Mouse (Mus musculus) neural tube, embryonic 12.5 days (tissue): ENCODE measurements around the gene Itgb1bp1. TPM values are rescaled to one million over a fixed set of nuclear protein-coding genes. Genes with fewer than 3 reads are reported as not detected.

Source experiments
- ATAC-seq: fragments of 200-750 bp; cut with Nextera tagmentation; 2 replicates; pipeline ENCODE4 v1.8.0; 2017; ENCODE audit warnings: low read depth, mild to moderate bottlenecking, moderate TSS enrichment, moderate library complexity; ENCODE audit not compliant: low FRiP score
- H3K27ac ChIP-seq: fragments of 300-500 bp; sonication (generic); 2 replicates; pipeline ENCODE4 v1.5.1; 2016
- H3K27me3 ChIP-seq: fragments of 300-500 bp; sonication (generic); replicated peaks from 2 replicates; pipeline ENCODE4 v1.6.1; 2016; ENCODE audit warnings: mild to moderate bottlenecking
- H3K36me3 ChIP-seq: fragments of 300-500 bp; sonication (generic); 2 replicates; pipeline ENCODE4 v1.6.1; 2016; ENCODE audit warnings: mild to moderate bottlenecking
- H3K4me1 ChIP-seq: fragments of 300-500 bp; sonication (generic); 2 replicates; pipeline ENCODE4 v1.6.1; 2016
- H3K4me2 ChIP-seq: fragments of 300-500 bp; sonication (generic); replicated peaks from 2 replicates; pipeline ENCODE4 v1.6.1; 2016; ENCODE audit warnings: mild to moderate bottlenecking
- H3K4me3 ChIP-seq: fragments of 300-500 bp; sonication (generic); 2 replicates; pipeline ENCODE4 v1.5.1; 2016
- H3K9ac ChIP-seq: fragments of 300-500 bp; sonication (generic); 2 replicates; pipeline ENCODE4 v1.6.1; 2016; ENCODE audit warnings: mild to moderate bottlenecking
- H3K9me3 ChIP-seq: fragments of 300-500 bp; sonication (generic); 2 replicates; pipeline ENCODE4 v1.6.1; 2016; ENCODE audit warnings: mild to moderate bottlenecking
- WGBS: fragments of 180-500 bp; shearing (Covaris S2); methylation state at CpG from one replicate; pipeline ENCODE4 v1.1.7; 2016; 5-methylcytosine and 5-hydroxymethylcytosine counted together
- polyA plus RNA-seq: library from polyadenylated mRNA; unstranded; fragments of >200 nt; fragmentation: Nextera tagmentation; extraction: Ambion mirVana; gene quantifications from 2 replicates; pipeline ENCODE4 v1.2.1, GENCODE M21; 2016

The Itgb1bp1 gene
- polyA plus RNA-seq, 1 experiment from 2014 or later = 42.6 TPM

DNA sequence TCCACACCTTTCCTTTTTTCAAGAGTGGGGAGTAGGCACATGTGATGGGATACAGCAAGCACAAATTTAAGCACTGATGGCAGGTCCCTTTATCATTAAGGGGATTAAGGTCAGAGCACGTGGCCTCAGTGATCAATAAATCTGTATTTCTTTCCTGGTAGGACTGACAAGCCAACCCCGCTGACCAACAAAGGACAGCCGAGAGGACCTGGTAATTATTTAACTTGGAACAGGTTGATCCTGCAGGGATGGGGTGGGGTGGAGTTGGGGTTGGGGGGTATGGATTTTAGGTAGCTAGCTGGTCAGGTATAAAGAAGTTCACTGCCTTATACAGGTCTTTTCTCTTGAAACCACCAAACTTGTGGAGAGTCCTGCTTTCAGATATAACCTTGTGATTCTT is 21.1 kb downstream of the Itgb1bp1 start:
- no peak overlapping the region for H3K4me2 ChIP-seq
- H3K36me3 ChIP-seq = peaks cover 72% of the 10 kb centered on the region
- H3K9ac ChIP-seq = no peak overlapping the region
- H3K4me1 ChIP-seq = no peaks in the 10 kb centered on the region
- H3K27me3 ChIP-seq = no peaks in the 10 kb centered on the region
- no peak overlapping the region for H3K27ac ChIP-seq
- no peak overlapping the region for H3K4me3 ChIP-seq
- no peak for ATAC-seq
- WGBS = 78% methylated on average over 3 of the region's 3 CpGs
- H3K9me3 ChIP-seq = no peaks in the 10 kb centered on the region

DNA sequence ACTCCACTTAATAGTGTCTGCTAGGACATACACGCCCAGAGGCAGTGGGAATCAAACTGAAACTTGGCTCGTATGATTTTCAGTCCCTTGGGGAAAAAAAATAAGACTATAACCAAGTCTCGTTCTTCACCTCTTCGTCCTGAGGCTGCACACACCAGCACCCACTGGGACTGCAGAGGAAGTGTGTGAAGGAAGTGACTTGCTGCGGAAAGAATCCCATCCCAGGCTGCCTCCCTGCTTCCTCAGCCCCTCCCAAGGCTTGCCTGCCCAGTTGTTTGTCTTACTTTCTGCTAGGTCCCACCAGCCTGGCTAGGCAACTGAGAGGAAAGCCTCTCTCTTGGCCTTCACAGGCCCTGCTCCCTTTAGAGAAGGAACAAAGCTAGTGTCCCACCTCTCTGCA is 21.8 kb downstream of the Itgb1bp1 start:
- Histone ChIP-seq H3K27me3 (no peaks in the 10 kb centered on the region), H3K4me1 (no peaks in the 10 kb centered on the region), H3K4me2 (no peak overlapping the region), H3K9me3 (no peaks in the 10 kb centered on the region), H3K9ac (no peak overlapping the region), H3K27ac (no peak overlapping the region), H3K36me3 (peaks cover 76% of the 10 kb centered on the region), H3K4me3 (no peak overlapping the region)
- 82% methylated on average over 5 of the region's 5 CpGs for WGBS
- no peak for ATAC-seq

DNA sequence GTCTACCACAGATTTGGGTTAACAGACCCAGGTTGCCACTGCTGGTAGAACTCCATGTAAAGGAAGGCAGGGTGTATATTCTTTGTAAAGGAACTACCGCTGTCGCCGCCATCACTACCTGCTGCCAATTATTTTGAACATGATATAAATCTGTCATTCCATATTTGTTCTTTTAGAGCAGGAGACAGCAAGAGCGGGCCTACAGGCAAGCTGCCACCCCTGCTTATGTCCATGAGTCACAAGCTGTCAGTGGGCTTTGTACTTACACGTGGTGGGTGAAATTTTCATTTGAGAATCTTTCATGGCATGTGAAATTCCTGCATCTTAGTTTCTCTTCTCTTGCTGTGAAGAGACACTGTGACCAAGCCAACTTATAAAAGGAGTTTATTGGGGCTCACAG is 22.8 kb downstream of the Itgb1bp1 start:
- Histone ChIP-seq H3K4me3 (no peak overlapping the region), H3K4me2 (no peak overlapping the region), H3K27ac (no peak overlapping the region), H3K27me3 (no peaks in the 10 kb centered on the region), H3K9me3 (no peaks in the 10 kb centered on the region), H3K4me1 (no peaks in the 10 kb centered on the region), H3K36me3 (peaks cover 77% of the 10 kb centered on the region), H3K9ac (no peak overlapping the region)
- ATAC-seq = no peak
- 92% methylated on average over 5 of the region's 5 CpGs for WGBS

DNA sequence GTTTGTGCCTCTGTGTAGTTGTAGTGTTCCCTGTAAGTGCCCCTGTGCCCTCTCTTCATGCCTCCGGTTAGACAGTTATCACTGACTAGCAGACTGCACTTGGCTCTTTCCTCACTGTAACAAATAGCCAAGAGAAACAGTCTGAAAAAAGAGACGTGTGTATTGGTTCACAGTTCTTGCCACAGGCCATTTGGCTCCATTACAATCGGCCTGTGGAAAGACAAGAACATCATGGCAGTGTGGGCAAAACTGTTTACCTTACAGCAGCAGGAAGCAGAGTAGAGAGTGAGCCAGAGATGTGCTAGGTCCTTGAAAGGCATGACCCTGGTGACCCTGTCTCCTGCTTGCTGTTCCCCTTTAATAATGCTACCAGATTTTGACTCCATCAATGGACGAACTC is 24.6 kb downstream of the Itgb1bp1 start:
- Histone ChIP-seq H3K27ac (no peak overlapping the region), H3K4me3 (no peak overlapping the region), H3K9ac (no peak overlapping the region), H3K4me2 (no peak overlapping the region), H3K9me3 (no peaks in the 10 kb centered on the region), H3K36me3 (peaks cover 87% of the 10 kb centered on the region), H3K4me1 (no peaks in the 10 kb centered on the region), H3K27me3 (no peaks in the 10 kb centered on the region)
- no peak for ATAC-seq
- 86% methylated on average over 4 of the region's 4 CpGs for WGBS

DNA sequence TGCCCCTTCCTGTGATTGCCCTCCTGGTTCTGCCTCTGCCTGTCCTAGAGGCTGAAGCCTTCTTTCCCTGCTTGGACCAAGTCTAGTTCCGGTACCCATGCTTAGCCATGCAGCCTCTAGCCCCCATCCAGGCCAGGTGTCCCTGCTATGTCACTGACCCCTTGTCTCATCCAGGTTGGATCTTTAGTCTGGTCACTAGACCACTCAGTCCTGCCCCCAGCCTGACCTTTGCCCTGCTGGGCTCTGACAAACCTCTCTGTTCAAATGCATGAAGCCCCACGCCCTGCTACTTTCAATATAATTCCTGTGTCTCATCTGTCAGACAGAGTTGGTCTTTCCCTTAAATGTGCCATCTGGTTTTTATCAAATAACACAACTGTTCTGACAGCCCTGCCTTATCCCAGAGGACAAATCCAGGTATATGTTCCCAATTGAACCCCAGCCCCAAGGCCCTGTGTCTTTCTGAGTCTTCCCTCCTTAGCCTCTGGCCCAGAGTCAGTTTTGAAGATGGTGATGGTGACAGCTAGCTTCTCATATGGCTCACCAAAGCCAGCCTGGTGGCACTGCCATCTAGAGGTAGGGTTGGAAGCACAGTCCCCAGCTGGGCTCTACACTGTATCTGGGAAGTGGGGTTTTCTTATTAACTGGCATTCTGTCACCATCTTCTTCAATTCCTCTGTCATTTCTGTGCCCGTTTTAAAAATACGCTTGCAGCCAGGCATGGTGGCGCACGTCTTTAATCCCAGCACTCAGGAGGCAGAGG is 25.4 kb downstream of the Itgb1bp1 start:
- Histone ChIP-seq H3K27ac (no peak overlapping the region), H3K4me3 (no peak overlapping the region), H3K4me2 (no peak overlapping the region), H3K9me3 (no peaks in the 10 kb centered on the region), H3K4me1 (no peaks in the 10 kb centered on the region), H3K9ac (no peak overlapping the region), H3K27me3 (no peaks in the 10 kb centered on the region), H3K36me3 (peaks cover 86% of the 10 kb centered on the region)
- 95% methylated on average over 6 of the region's 6 CpGs for WGBS
- no peak for ATAC-seq

DNA sequence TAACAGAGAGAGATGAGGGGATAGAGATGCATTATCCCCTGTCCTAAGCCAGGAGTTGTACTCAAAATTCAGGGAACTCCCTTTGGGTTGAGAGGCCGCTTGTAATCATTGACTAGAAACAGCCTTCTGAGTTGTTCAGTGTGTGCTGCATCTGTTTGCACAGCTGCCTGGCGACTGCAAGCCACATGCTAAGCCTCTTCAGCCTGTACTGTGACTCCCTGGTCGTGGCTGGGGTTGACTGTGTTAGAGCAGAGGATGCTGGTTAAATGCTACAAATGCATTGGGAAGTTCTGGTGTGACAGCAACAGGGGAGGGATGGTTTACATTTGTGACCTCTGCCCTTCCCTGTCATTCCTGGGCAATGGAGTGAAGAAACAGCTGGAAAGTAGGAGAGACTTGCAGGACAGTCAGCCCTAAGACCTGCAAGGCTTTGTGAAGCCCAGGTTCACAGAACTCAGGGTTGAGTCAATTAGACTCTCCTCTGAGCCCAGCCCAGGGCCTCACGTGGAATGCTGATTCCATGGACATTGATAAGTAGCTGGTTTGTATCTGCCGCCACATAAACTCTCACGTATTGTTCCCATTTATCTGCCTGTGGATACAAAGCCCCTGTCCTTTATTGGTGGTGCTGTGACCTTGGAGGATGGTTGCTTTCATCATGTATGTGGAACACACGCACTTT is 38.2 kb downstream of the Itgb1bp1 start:
- Histone ChIP-seq H3K9me3 (no peaks in the 10 kb centered on the region), H3K9ac (no peak overlapping the region), H3K27me3 (no peaks in the 10 kb centered on the region), H3K4me3 (no peak overlapping the region), H3K36me3 (peaks cover 90% of the 10 kb centered on the region), H3K4me1 (no peaks in the 10 kb centered on the region), H3K4me2 (no peak overlapping the region), H3K27ac (no peak overlapping the region)
- ATAC-seq = no peak
- 76% methylated on average over 7 of the region's 7 CpGs for WGBS

DNA sequence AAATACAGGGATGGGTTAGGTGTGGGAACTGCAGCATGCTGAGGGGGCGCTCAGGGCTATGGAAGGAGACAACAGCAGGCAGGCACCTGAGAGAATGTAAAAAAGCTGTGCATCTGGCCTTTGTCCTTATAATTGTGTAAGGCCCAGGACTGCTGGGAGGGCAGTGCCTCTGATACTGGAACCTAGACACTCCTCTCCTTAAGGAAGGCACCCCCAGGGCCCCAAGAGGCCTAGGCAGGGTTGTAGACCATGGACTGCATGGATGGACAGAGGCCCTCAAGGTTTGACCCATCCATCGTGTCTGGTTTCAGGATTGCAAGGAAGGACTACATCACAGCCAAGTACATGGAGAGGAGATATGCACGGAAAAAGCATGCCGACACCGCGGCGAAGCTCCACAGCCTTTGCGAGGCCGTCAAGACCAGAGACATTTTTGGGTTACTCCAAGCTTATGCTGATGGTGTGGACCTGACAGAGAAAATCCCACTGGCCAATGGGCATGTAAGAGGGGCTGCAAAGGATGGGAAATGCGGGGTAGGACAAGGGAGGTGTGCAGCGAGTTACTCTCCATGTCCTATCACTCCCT is 41.6 kb downstream of the Itgb1bp1 start:
- Histone ChIP-seq H3K4me3 (no peak overlapping the region), H3K4me1 (no peaks in the 10 kb centered on the region), H3K27me3 (no peaks in the 10 kb centered on the region), H3K36me3 (peaks cover 77% of the 10 kb centered on the region), H3K9ac (no peak overlapping the region), H3K27ac (no peak overlapping the region), H3K9me3 (no peaks in the 10 kb centered on the region), H3K4me2 (no peak overlapping the region)
- 96% methylated on average over 11 of the region's 11 CpGs for WGBS
- ATAC-seq = no peak

DNA sequence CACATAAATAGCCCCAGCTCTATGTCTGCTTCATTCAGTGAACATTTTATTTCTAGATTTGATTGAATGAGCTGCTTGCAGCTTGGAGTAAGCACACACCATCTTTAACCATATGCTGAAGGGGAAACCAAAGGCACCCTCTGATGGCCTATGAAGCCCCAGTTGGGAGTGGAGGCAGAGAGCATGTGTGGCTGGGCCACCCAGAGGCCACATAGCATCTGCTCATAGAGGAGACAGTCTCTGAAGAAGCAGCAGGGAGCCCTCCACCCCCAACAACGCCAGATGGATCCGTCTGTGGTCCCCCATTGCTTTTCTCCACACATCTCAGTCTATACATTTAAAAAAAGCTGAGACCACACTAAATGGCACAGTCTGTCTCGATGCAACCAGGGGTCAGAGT is 44.1 kb downstream of the Itgb1bp1 start:
- H3K9ac ChIP-seq = no peak overlapping the region
- 43% methylated on average over 3 of the region's 3 CpGs for WGBS
- no peak overlapping the region for H3K4me2 ChIP-seq
- no peaks in the 10 kb centered on the region for H3K27me3 ChIP-seq
- peak; percentile 39; the same call in 1 of the 2 replicates for ATAC-seq
- peaks cover 80% of the 10 kb centered on the region for H3K36me3 ChIP-seq
- H3K4me1 ChIP-seq = no peaks in the 10 kb centered on the region
- H3K4me3 ChIP-seq = no peak overlapping the region
- no peak overlapping the region for H3K27ac ChIP-seq
- H3K9me3 ChIP-seq = no peaks in the 10 kb centered on the region

DNA sequence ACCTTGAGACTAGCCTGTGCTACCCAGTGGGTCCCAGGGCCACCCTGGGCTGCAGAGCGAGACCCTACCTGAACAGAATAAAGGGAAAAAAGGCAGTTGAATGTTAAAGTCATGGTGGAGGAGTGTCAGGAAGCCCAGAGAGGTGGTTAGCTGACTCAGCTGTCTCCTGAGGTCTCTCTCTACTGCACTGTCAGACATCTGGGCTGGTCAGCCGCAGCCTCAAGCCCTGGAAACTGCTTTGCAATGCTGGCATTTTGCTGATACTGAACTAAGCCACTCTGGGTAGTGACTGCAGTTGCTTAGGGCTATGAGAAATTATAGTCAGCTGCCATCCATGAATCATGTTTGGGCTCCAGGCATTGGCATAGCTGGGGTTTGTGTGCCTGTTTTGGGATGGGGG is 51.5 kb downstream of the Itgb1bp1 start:
- H3K4me3 ChIP-seq = no peak overlapping the region
- no peak overlapping the region for H3K27ac ChIP-seq
- no peak overlapping the region for H3K9ac ChIP-seq
- peaks cover 75% of the 10 kb centered on the region for H3K36me3 ChIP-seq
- 90% methylated on average over 2 of the region's 2 CpGs for WGBS
- no peaks in the 10 kb centered on the region for H3K4me1 ChIP-seq
- no peak for ATAC-seq
- H3K9me3 ChIP-seq = no peaks in the 10 kb centered on the region
- no peak overlapping the region for H3K4me2 ChIP-seq
- no peaks in the 10 kb centered on the region for H3K27me3 ChIP-seq

DNA sequence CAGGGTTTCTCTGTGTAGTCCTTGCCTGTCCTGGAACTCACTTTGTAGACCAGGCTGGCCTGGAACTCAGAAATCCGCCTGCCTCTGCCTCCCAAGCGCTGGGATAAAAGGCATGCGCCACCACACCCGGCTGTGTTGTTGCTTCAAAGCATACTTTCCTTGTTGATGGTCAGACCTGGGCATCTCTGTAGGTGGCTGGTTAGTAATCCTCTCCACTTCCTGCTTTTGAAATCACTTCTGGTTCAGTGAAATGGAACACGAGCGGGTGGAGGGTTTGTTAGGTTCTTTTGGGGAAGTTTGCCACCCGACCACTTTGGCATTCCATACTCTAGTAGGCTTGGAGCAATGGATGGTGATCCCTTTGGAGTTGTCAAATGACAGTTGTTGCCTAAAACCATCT is 52.4 kb downstream of the Itgb1bp1 start:
- Histone ChIP-seq H3K27me3 (no peaks in the 10 kb centered on the region), H3K4me2 (no peak overlapping the region), H3K4me3 (no peak overlapping the region), H3K9ac (no peak overlapping the region), H3K9me3 (no peaks in the 10 kb centered on the region), H3K4me1 (no peaks in the 10 kb centered on the region), H3K36me3 (peaks cover 72% of the 10 kb centered on the region), H3K27ac (no peak overlapping the region)
- WGBS = 91% methylated on average over 7 of the region's 7 CpGs
- no peak for ATAC-seq

DNA sequence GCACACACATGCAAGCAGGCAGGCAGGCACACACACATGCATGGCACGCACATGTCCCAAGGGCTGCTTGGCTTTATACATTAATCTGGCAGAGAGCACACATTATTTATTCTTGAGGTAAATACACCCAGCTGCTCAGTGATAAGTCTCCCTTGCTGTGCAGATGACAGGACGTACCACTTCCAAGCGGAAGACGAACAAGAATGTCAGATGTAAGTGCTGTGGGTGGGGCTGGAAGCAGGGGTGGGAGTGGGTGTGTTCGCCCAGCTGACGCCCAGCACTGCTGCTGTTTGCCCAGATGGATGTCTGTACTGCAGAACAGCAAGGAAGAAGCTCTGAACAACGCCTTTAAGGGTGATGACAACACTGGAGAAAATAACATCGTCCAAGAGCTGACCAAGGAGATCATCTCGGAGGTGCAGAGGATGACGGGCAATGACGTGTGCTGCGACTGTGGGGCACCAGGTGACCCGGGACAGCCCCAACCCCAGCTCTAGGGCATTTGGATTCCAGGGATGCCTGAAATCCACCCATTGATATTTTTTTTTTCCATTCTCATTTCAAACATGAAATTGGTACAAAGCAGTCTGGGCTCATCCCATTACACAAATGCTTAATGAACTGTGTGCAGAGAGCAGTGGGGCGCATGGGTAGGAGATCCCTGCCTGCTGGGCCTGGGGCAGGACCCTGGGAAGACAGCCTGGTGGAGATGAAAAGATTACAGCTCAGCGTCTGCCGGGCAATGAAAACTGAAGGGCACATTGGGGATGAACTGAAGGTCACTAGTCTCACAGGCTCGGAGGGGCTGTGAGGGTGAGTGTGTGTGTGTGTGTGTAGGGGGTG is 56.8 kb downstream of the Itgb1bp1 start:
- Histone ChIP-seq H3K4me2 (no peak overlapping the region), H3K27ac (no peak overlapping the region), H3K9me3 (no peaks in the 10 kb centered on the region), H3K36me3 (peaks cover 38% of the 10 kb centered on the region), H3K4me3 (no peak overlapping the region), H3K4me1 (no peaks in the 10 kb centered on the region), H3K27me3 (no peaks in the 10 kb centered on the region), H3K9ac (no peak overlapping the region)
- no peak for ATAC-seq
- 76% methylated on average over 17 of the region's 17 CpGs for WGBS

DNA sequence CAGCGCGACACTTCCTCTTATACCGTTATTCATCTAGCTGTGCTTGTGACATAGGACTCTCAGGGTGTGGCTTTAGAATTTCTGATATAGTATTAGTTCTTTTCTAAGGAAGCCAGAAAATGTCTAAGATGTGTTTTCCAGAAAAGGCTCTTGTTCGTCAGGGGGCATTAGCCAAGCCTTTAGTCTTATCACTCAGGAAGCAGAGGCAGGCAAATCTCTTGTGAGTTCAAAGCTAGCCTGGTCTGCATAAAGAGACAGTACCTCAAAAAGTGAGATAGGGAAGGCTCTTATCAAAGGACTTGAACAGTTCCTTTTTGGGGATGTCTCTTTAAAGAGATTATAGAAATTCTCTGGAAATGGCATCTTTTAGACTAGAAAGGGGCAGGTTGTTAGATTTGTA is 57.4 kb downstream of the Itgb1bp1 start:
- no peak overlapping the region for H3K27ac ChIP-seq
- no peaks in the 10 kb centered on the region for H3K27me3 ChIP-seq
- ATAC-seq = no peak
- H3K4me1 ChIP-seq = no peaks in the 10 kb centered on the region
- no peaks in the 10 kb centered on the region for H3K9me3 ChIP-seq
- H3K9ac ChIP-seq = no peak overlapping the region
- H3K4me2 ChIP-seq = no peak overlapping the region
- peaks cover 36% of the 10 kb centered on the region for H3K36me3 ChIP-seq
- 95% methylated on average over 4 of the region's 4 CpGs for WGBS
- no peak overlapping the region for H3K4me3 ChIP-seq
